ENCODE assay signal across 10 mouse cellular contexts in genomic region chr1:106204350-106204749, GRCm38 (mm10). TPM values are rescaled to one million over a fixed set of nuclear protein-coding genes. Genes with fewer than 3 reads are reported as not detected.
A peak's percentile ranks its signal among the peaks of the same experiment; 100 is the strongest.
DNase-seq lines count a peak whose midpoint lies in the region; ATAC-seq lines count a peak whose summit lies in the region.
"Had no signal": no experiment of that assay in that cellular context is flagged by ENCODE, and none has a peak within 500 bp of the region (broad histone marks: within the 10 kb centered on the region; RNA-seq: fewer than 3 reads in every experiment).

No protein-coding gene starts in this region.

- H3K27me3 ChIP-seq in liver, embryonic 12.5 days (replicated peaks): no peaks in the 10 kb centered on the region
- no peaks in the 10 kb centered on the region for H3K27me3 ChIP-seq in heart, embryonic 15.5 days
- no peaks in the 10 kb centered on the region for H3K27me3 ChIP-seq in neural tube, embryonic 13.5 days
- H3K27me3 ChIP-seq in midbrain, embryonic 15.5 days (replicated peaks): no peaks in the 10 kb centered on the region
- H3K27me3 ChIP-seq: megakaryocyte, embryonic 14.5 days had no signal

- H3K9ac ChIP-seq in liver, embryonic 12.5 days: no peak overlapping the region
- no peak overlapping the region for H3K9ac ChIP-seq in heart, embryonic 15.5 days
- peak overlapping the region; percentile 26; the same call in 1 of the 2 replicates for H3K9ac ChIP-seq in neural tube, embryonic 13.5 days
- H3K9ac ChIP-seq in midbrain, embryonic 15.5 days: no peak overlapping the region

- H3K36me3 ChIP-seq in liver, embryonic 12.5 days: no peaks in the 10 kb centered on the region
- H3K36me3 ChIP-seq in heart, embryonic 15.5 days: no peaks in the 10 kb centered on the region
- no peaks in the 10 kb centered on the region for H3K36me3 ChIP-seq in neural tube, embryonic 13.5 days
- H3K36me3 ChIP-seq in midbrain, embryonic 15.5 days (replicated peaks): no peaks in the 10 kb centered on the region

- peaks cover 30% of the 10 kb centered on the region for H3K4me1 ChIP-seq in liver, embryonic 12.5 days
- peaks cover 74% of the 10 kb centered on the region for H3K4me1 ChIP-seq in heart, embryonic 15.5 days (replicated peaks)
- peaks cover 58% of the 10 kb centered on the region for H3K4me1 ChIP-seq in neural tube, embryonic 13.5 days (replicated peaks)
- H3K4me1 ChIP-seq in midbrain, embryonic 15.5 days: peaks cover 20% of the 10 kb centered on the region

- no peak overlapping the region for H3K4me2 ChIP-seq in liver, embryonic 12.5 days
- H3K4me2 ChIP-seq in heart, embryonic 15.5 days: peak overlapping the region; percentile 51
- H3K4me2 ChIP-seq in neural tube, embryonic 13.5 days: no peak overlapping the region
- no peak overlapping the region for H3K4me2 ChIP-seq in midbrain, embryonic 15.5 days

- ATAC-seq in cerebellum, adult (ENCODE audit: insufficient number of reproducible peaks, low FRiP score, low TSS enrichment): peak; percentile 64; the same call in 1 of the 2 replicates
- ATAC-seq in liver, embryonic 12.5 days: no peak
- ATAC-seq in heart, embryonic 15.5 days (replicated peaks; ENCODE audit: insufficient number of reproducible peaks, insufficient read depth, low FRiP score, low read depth): peak; percentile 87
- no peak for ATAC-seq in neural tube, embryonic 13.5 days (ENCODE audit: low read depth)
- ATAC-seq in midbrain, embryonic 15.5 days (replicated peaks): no peak

- no peak overlapping the region for H3K4me3 ChIP-seq in liver, embryonic 12.5 days
- H3K4me3 ChIP-seq in heart, embryonic 15.5 days: no peak overlapping the region
- H3K4me3 ChIP-seq in neural tube, embryonic 13.5 days: no peak overlapping the region
- no peak overlapping the region for H3K4me3 ChIP-seq in midbrain, embryonic 15.5 days

- DNase-seq in cerebellum, adult 11 months: no peak
- peak; percentile 13 for DNase-seq in liver
- no peak for DNase-seq in thymus, adult 18-20 months
- DNase-seq: thymus, postnatal 36 days had no signal

- 42% methylated on average over 3 of the region's 3 CpGs for WGBS in liver, embryonic 12.5 days (ENCODE audit: insufficient replicate concordance)
- 24% methylated on average over 3 of the region's 3 CpGs for WGBS in heart, embryonic 15.5 days
- WGBS in neural tube, embryonic 13.5 days: 26% methylated on average over 3 of the region's 3 CpGs
- WGBS in midbrain, embryonic 15.5 days: 43% methylated on average over 3 of the region's 3 CpGs

- H3K9me3 ChIP-seq in liver, embryonic 12.5 days (replicated peaks): no peaks in the 10 kb centered on the region
- no peaks in the 10 kb centered on the region for H3K9me3 ChIP-seq in heart, embryonic 15.5 days (replicated peaks)
- 0 out of 2 replicates have a peak, but pooled peaks cover 6% of the 10 kb centered on the region for H3K9me3 ChIP-seq in neural tube, embryonic 13.5 days
- H3K9me3 ChIP-seq in midbrain, embryonic 15.5 days: no peaks in the 10 kb centered on the region
- H3K9me3 ChIP-seq: megakaryocyte, embryonic 14.5 days had no signal

- no peak overlapping the region for H3K27ac ChIP-seq in liver, embryonic 12.5 days
- H3K27ac ChIP-seq in heart, embryonic 15.5 days: peak overlapping the region; percentile 83
- no peak overlapping the region for H3K27ac ChIP-seq in neural tube, embryonic 13.5 days (replicated peaks)
- no peak overlapping the region for H3K27ac ChIP-seq in midbrain, embryonic 15.5 days

RNA-seq across cellular contexts. Expression of gene Phlpp1, which starts 32.8 kb away (rescaled TPM):
- 1.5 and 2.0 TPM in 2 replicates for polyA plus RNA-seq in liver, embryonic 12.5 days (2016; fragmentation: Nextera tagmentation; extraction: Ambion mirVana)
- polyA plus RNA-seq in heart, embryonic 15.5 days (2015; fragmentation: Nextera tagmentation; extraction: Ambion mirVana): 4.2 and 4.9 TPM in 2 replicates
- polyA plus RNA-seq in neural tube, embryonic 13.5 days (2015; fragmentation: Nextera tagmentation; extraction: Ambion mirVana): 6.9 and 7.5 TPM in 2 replicates
- 8.0 and 8.1 TPM in 2 replicates for polyA plus RNA-seq in midbrain, embryonic 15.5 days (2015; fragmentation: Nextera tagmentation; extraction: Ambion mirVana)

Comparison
In these comparisons a context has a peak if more than half of its experiments do, and no peak if none do; other contexts are left out.
1. ATAC-seq: peak in cerebellum, adult (single experiment) and heart, embryonic 15.5 days (single experiment); none in liver, embryonic 12.5 days (single experiment), neural tube, embryonic 13.5 days (single experiment) and midbrain, embryonic 15.5 days (single experiment).